Mouse (Mus musculus): Measurements from ENCODE around the gene Golt1a. TPM values are rescaled to one million over a fixed set of nuclear protein-coding genes. Genes with fewer than 3 reads are reported as not detected.

The Golt1a gene
- total RNA-seq, 2 experiments from 2014 or later, result not detected

Other genes with a start within 250 kb of the Golt1a start
- 10 to 100 TPM; 13.0 to 15.3 TPM for gene Ppp1r15b, start 178.7 kb upstream of the Golt1a start, total RNA-seq (2021)
- gene Plekha6, start 145.6 kb upstream of the Golt1a start, total RNA-seq (2021), result 10 to 100 TPM in 1 of 2 experiments, 1 to 10 TPM in 1; 8.1 to 10.6 TPM
- not detected for gene Kiss1, start 12.1 kb downstream of the Golt1a start, total RNA-seq (2021)
- under 1 TPM in 1 of 2 experiments, not detected in 1; 0.46 TPM for gene Ren1, start 40.7 kb downstream of the Golt1a start, total RNA-seq (2021)
- under 1 TPM; 0.17 to 0.34 TPM for gene Etnk2, start 53.8 kb downstream of the Golt1a start, total RNA-seq (2021)
- 10 to 100 TPM in 1 of 2 experiments, 1 to 10 TPM in 1; 6.2 to 11.5 TPM for gene Sox13, start 114.6 kb downstream of the Golt1a start, total RNA-seq (2021)

All from gastrocnemius, adult 18-20 months (tissue).